Mouse (Mus musculus) stomach, embryonic 15.5 days (tissue): ENCODE measurements at regions not wholly inside any gene's neighbourhood (a gene's known extent, or its start where the extent isn't known, plus 50 kb on each side); places are given as distances from the start of the nearest gene placed in this dataset.

ENCODE experiments used
- ATAC-seq: fragments of 200-750 bp; cut with Nextera tagmentation; 2 replicates; pipeline ENCODE4 v1.8.0; 2017; ENCODE audit warnings: low read depth, moderate number of reproducible peaks, moderate TSS enrichment; ENCODE audit not compliant: insufficient read depth, low FRiP score
- H3K27ac ChIP-seq: fragments of 300-500 bp; sonication (generic); 2 replicates; pipeline ENCODE4 v1.5.1; 2015; ENCODE audit warnings: mild to moderate bottlenecking, inconsistent platforms
- H3K27me3 ChIP-seq: fragments of 300-500 bp; sonication (generic); replicated peaks from 2 replicates; pipeline ENCODE4 v1.6.1; 2015; ENCODE audit warnings: inconsistent platforms
- H3K36me3 ChIP-seq: fragments of 300-500 bp; sonication (generic); 2 replicates; pipeline ENCODE4 v1.6.1; 2015; ENCODE audit warnings: inconsistent platforms
- H3K4me1 ChIP-seq: fragments of 300-500 bp; sonication (generic); 2 replicates; pipeline ENCODE4 v1.6.1; 2015; ENCODE audit warnings: inconsistent platforms
- H3K4me2 ChIP-seq: fragments of 300-500 bp; sonication (generic); 2 replicates; pipeline ENCODE4 v1.6.1; 2015; ENCODE audit warnings: mild to moderate bottlenecking, inconsistent platforms
- H3K4me3 ChIP-seq: fragments of 300-500 bp; sonication (generic); replicated peaks from 2 replicates; pipeline ENCODE4 v1.5.1; 2015; ENCODE audit warnings: inconsistent platforms
- H3K9ac ChIP-seq: fragments of 300-500 bp; sonication (generic); 2 replicates; pipeline ENCODE4 v1.6.1; 2015; ENCODE audit warnings: inconsistent platforms
- H3K9me3 ChIP-seq: fragments of 300-500 bp; sonication (generic); 2 replicates; pipeline ENCODE4 v1.6.1; 2016; ENCODE audit warnings: inconsistent platforms
- WGBS: fragments of 180-500 bp; shearing (Covaris S2); methylation state at CpG from one replicate; pipeline ENCODE4 v1.1.7; 2015; 5-methylcytosine and 5-hydroxymethylcytosine counted together

GRCm38 (mm10) chr5:52048790-52049189 lies 141.5 kb downstream of the Dhx15 start:
- Histone ChIP-seq H3K4me3 (no peak overlapping the region), H3K27ac (no peak overlapping the region), H3K4me1 (no peaks in the 10 kb centered on the region), H3K4me2 (no peak overlapping the region), H3K9ac (no peak overlapping the region), H3K36me3 (no peaks in the 10 kb centered on the region), H3K9me3 (no peaks in the 10 kb centered on the region), H3K27me3 (no peaks in the 10 kb centered on the region)
- ATAC-seq, result no peak
- 87% methylated on average over 1 of the region's 1 CpGs for WGBS

GRCm38 (mm10) chr5:52046704-52047103 lies 143.6 kb downstream of the Dhx15 start:
- no peak for ATAC-seq
- H3K27me3 ChIP-seq, result no peaks in the 10 kb centered on the region
- no peaks in the 10 kb centered on the region for H3K36me3 ChIP-seq
- H3K4me2 ChIP-seq, result no peak overlapping the region
- no peaks in the 10 kb centered on the region for H3K9me3 ChIP-seq
- WGBS, result 59% methylated on average over 3 of the region's 3 CpGs
- no peak overlapping the region for H3K4me3 ChIP-seq
- no peaks in the 10 kb centered on the region for H3K4me1 ChIP-seq
- H3K27ac ChIP-seq, result no peak overlapping the region
- H3K9ac ChIP-seq, result no peak overlapping the region

- H3K9me3 ChIP-seq, result no peaks in the 10 kb centered on the region
- no peak for ATAC-seq
- H3K4me2 ChIP-seq, result no peak overlapping the region
- H3K4me3 ChIP-seq, result no peak overlapping the region
- H3K36me3 ChIP-seq, result no peaks in the 10 kb centered on the region
- 78% methylated on average over 3 of the region's 3 CpGs for WGBS
- no peaks in the 10 kb centered on the region for H3K27me3 ChIP-seq
- no peak overlapping the region for H3K27ac ChIP-seq
- H3K9ac ChIP-seq, result no peak overlapping the region
- no peaks in the 10 kb centered on the region for H3K4me1 ChIP-seq
Measured at GRCm38 (mm10) chr5:52044101-52044500, 146.2 kb downstream of the Dhx15 start.

GRCm38 (mm10) chr5:52041447-52041846 lies 148.9 kb downstream of the Dhx15 start:
- 78% methylated on average over 3 of the region's 3 CpGs for WGBS
- no peak for ATAC-seq
- no peak overlapping the region for H3K27ac ChIP-seq
- H3K27me3 ChIP-seq, result no peaks in the 10 kb centered on the region
- no peak overlapping the region for H3K4me3 ChIP-seq
- H3K9ac ChIP-seq, result no peak overlapping the region
- no peaks in the 10 kb centered on the region for H3K36me3 ChIP-seq
- no peak overlapping the region for H3K4me2 ChIP-seq
- no peaks in the 10 kb centered on the region for H3K9me3 ChIP-seq
- no peaks in the 10 kb centered on the region for H3K4me1 ChIP-seq

GRCm38 (mm10) chr5:52040427-52041312 lies 149.6 kb downstream of the Dhx15 start:
- no peak for ATAC-seq
- no peaks in the 10 kb centered on the region for H3K36me3 ChIP-seq
- no peak overlapping the region for H3K4me3 ChIP-seq
- H3K27ac ChIP-seq, result no peak overlapping the region
- no peak overlapping the region for H3K9ac ChIP-seq
- H3K4me1 ChIP-seq, result no peaks in the 10 kb centered on the region
- WGBS, result 69% methylated on average over 24 of the region's 24 CpGs
- no peaks in the 10 kb centered on the region for H3K9me3 ChIP-seq
- no peak overlapping the region for H3K4me2 ChIP-seq
- no peaks in the 10 kb centered on the region for H3K27me3 ChIP-seq

GRCm38 (mm10) chr5:52035339-52035738 lies 155.0 kb downstream of the Dhx15 start:
- Histone ChIP-seq H3K36me3 (no peaks in the 10 kb centered on the region), H3K9me3 (no peaks in the 10 kb centered on the region), H3K9ac (no peak overlapping the region), H3K27me3 (no peaks in the 10 kb centered on the region), H3K4me3 (no peak overlapping the region), H3K4me2 (no peak overlapping the region), H3K4me1 (no peaks in the 10 kb centered on the region), H3K27ac (no peak overlapping the region)
- ATAC-seq, result no peak
- WGBS, result 73% methylated on average over 6 of the region's 6 CpGs

GRCm38 (mm10) chr5:52027478-52027877 lies 162.8 kb downstream of the Dhx15 start:
- H3K9me3 ChIP-seq, result no peaks in the 10 kb centered on the region
- no peak for ATAC-seq
- no peaks in the 10 kb centered on the region for H3K27me3 ChIP-seq
- no peak overlapping the region for H3K9ac ChIP-seq
- H3K27ac ChIP-seq, result no peak overlapping the region
- no peaks in the 10 kb centered on the region for H3K4me1 ChIP-seq
- no peaks in the 10 kb centered on the region for H3K36me3 ChIP-seq
- no peak overlapping the region for H3K4me3 ChIP-seq
- no peak overlapping the region for H3K4me2 ChIP-seq
- 81% methylated on average over 4 of the region's 4 CpGs for WGBS

GRCm38 (mm10) chr5:52026148-52026547 lies 164.2 kb downstream of the Dhx15 start:
- Histone ChIP-seq H3K4me2 (no peak overlapping the region), H3K9ac (no peak overlapping the region), H3K36me3 (no peaks in the 10 kb centered on the region), H3K4me1 (no peaks in the 10 kb centered on the region), H3K4me3 (no peak overlapping the region), H3K27me3 (no peaks in the 10 kb centered on the region), H3K27ac (no peak overlapping the region), H3K9me3 (no peaks in the 10 kb centered on the region)
- ATAC-seq, result no peak
- WGBS, result 67% methylated on average over 3 of the region's 3 CpGs

- ATAC-seq, result no peak
- Histone ChIP-seq H3K4me2 (no peak overlapping the region), H3K4me3 (no peak overlapping the region), H3K4me1 (no peaks in the 10 kb centered on the region), H3K9me3 (no peaks in the 10 kb centered on the region), H3K27ac (no peak overlapping the region), H3K9ac (no peak overlapping the region), H3K36me3 (no peaks in the 10 kb centered on the region), H3K27me3 (no peaks in the 10 kb centered on the region)
- WGBS, result 82% methylated on average over 9 of the region's 9 CpGs
Measured at GRCm38 (mm10) chr5:52023212-52023611, 167.1 kb downstream of the Dhx15 start.

- H3K4me3 ChIP-seq, result no peak overlapping the region
- H3K4me1 ChIP-seq, result no peaks in the 10 kb centered on the region
- no peaks in the 10 kb centered on the region for H3K27me3 ChIP-seq
- H3K9ac ChIP-seq, result no peak overlapping the region
- ATAC-seq, result no peak
- no peak overlapping the region for H3K4me2 ChIP-seq
- no peaks in the 10 kb centered on the region for H3K36me3 ChIP-seq
- H3K27ac ChIP-seq, result no peak overlapping the region
- 74% methylated on average over 3 of the region's 3 CpGs for WGBS
- no peaks in the 10 kb centered on the region for H3K9me3 ChIP-seq
Measured at GRCm38 (mm10) chr5:52016992-52017391, 173.3 kb downstream of the Dhx15 start.

- WGBS, result 34% methylated on average over 6 of the region's 6 CpGs
- Histone ChIP-seq H3K9me3 (no peaks in the 10 kb centered on the region), H3K27ac (no peak overlapping the region), H3K4me2 (no peak overlapping the region), H3K4me1 (no peaks in the 10 kb centered on the region), H3K27me3 (no peaks in the 10 kb centered on the region), H3K36me3 (no peaks in the 10 kb centered on the region), H3K9ac (no peak overlapping the region), H3K4me3 (no peak overlapping the region)
- no peak for ATAC-seq
Measured at GRCm38 (mm10) chr5:52015786-52016185, 174.5 kb downstream of the Dhx15 start.

GRCm38 (mm10) chr5:52010426-52010825 lies 179.9 kb downstream of the Dhx15 start:
- Histone ChIP-seq H3K9ac (no peak overlapping the region), H3K27ac (no peak overlapping the region), H3K4me2 (no peak overlapping the region), H3K4me3 (no peak overlapping the region), H3K9me3 (no peaks in the 10 kb centered on the region), H3K27me3 (no peaks in the 10 kb centered on the region), H3K36me3 (no peaks in the 10 kb centered on the region), H3K4me1 (no peaks in the 10 kb centered on the region)
- WGBS, result 82% methylated on average over 7 of the region's 7 CpGs
- ATAC-seq, result no peak

- no peak overlapping the region for H3K4me3 ChIP-seq
- H3K9me3 ChIP-seq, result no peaks in the 10 kb centered on the region
- no peak overlapping the region for H3K9ac ChIP-seq
- no peaks in the 10 kb centered on the region for H3K27me3 ChIP-seq
- no peaks in the 10 kb centered on the region for H3K4me1 ChIP-seq
- H3K4me2 ChIP-seq, result no peak overlapping the region
- no peaks in the 10 kb centered on the region for H3K36me3 ChIP-seq
- ATAC-seq, result no peak
- H3K27ac ChIP-seq, result no peak overlapping the region
- WGBS, result 83% methylated on average over 3 of the region's 3 CpGs
Measured at GRCm38 (mm10) chr5:52008942-52009341, 181.4 kb downstream of the Dhx15 start.
